Mouse (Mus musculus) kidney, postnatal 4 days (tissue): ENCODE results near the gene Cacfd1.

ENCODE experiments used
- DNase-seq, 2 experiments: peaks; one replicate each; pipeline ENCODE4 v3.0.0; 2021; ENCODE audit warnings: mixed read lengths in 2 of 2

The Cacfd1 gene

GRCm38 (mm10) chr2:27027618-27028436 is 18.1 kb downstream of the Cacfd1 start, which contains the start of gene Slc2a6:
Slc2a6 (minus strand) TSS chr2:27027998.
- DNase-seq, result peak; percentile 89 to 94

GRCm38 (mm10) chr2:27028437-27029015 is 18.8 kb downstream of the Cacfd1 start:
- DNase-seq, result no peak

GRCm38 (mm10) chr2:27032361-27032760 is 22.6 kb downstream of the Cacfd1 start:
- no peak for DNase-seq

GRCm38 (mm10) chr2:27036003-27036402 is 26.3 kb downstream of the Cacfd1 start:
- no peak for DNase-seq

GRCm38 (mm10) chr2:27037008-27037407 is 27.3 kb downstream of the Cacfd1 start:
- no peak for DNase-seq

GRCm38 (mm10) chr2:27038596-27038995 is 28.9 kb downstream of the Cacfd1 start:
- peak; percentile 82 to 88 for DNase-seq

- peak; percentile 69 to 79 for DNase-seq
Measured at GRCm38 (mm10) chr2:27039286-27039685, 29.6 kb downstream of the Cacfd1 start.

- DNase-seq, result no peak
Measured at GRCm38 (mm10) chr2:27042131-27042844, 32.6 kb downstream of the Cacfd1 start.

- peak; percentile 93 to 94 for DNase-seq
Measured at GRCm38 (mm10) chr2:27043461-27043860, 33.7 kb downstream of the Cacfd1 start.

- no peak for DNase-seq
Measured at GRCm38 (mm10) chr2:27044166-27044565, 34.4 kb downstream of the Cacfd1 start.

GRCm38 (mm10) chr2:27044641-27045040 is 34.9 kb downstream of the Cacfd1 start:
- no peak for DNase-seq

- peak; percentile 76 to 82 for DNase-seq
Measured at GRCm38 (mm10) chr2:27045979-27046770, 36.4 kb downstream of the Cacfd1 start.

- no peak for DNase-seq
Measured at GRCm38 (mm10) chr2:27049408-27049807, 39.7 kb downstream of the Cacfd1 start.

- DNase-seq, result no peak
Measured at GRCm38 (mm10) chr2:27058251-27058650, 48.5 kb downstream of the Cacfd1 start.

- no peak for DNase-seq
Measured at GRCm38 (mm10) chr2:27058751-27059150, 49.0 kb downstream of the Cacfd1 start.

- DNase-seq, result no peak
Measured at GRCm38 (mm10) chr2:27059187-27059586, 49.5 kb downstream of the Cacfd1 start.

- no peak for DNase-seq
Measured at GRCm38 (mm10) chr2:27067124-27067523, 57.4 kb downstream of the Cacfd1 start.

GRCm38 (mm10) chr2:27067996-27068395 is 58.3 kb downstream of the Cacfd1 start:
- no peak for DNase-seq

- DNase-seq, result no peak
Measured at GRCm38 (mm10) chr2:27069646-27070045, 59.9 kb downstream of the Cacfd1 start.

GRCm38 (mm10) chr2:27070247-27070813 is 60.6 kb downstream of the Cacfd1 start:
- DNase-seq, result no peak
